In the genomic region with DNA sequence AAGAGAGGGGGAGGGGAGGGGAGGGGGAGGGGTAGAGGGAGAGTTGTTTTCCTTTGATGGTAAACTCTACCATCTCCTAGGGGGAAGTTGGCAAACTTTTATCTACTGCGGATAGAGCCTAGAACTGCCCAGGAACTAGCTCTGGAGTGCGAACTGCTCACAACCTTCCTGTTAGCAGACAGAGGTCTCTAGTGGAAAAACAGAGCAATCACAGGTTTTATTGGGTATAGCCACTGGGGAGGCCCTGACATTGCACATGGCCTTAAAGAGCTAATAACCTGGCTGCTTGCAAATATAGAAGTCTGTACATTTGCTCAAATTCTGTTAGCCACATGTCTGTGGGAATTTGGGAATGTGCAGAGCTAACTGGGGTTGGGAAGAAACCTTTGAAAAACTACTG, we compare ENCODE assay signal across 9 mouse cellular contexts.
DNase-seq lines count a peak whose midpoint lies in the region; ATAC-seq and TF ChIP-seq lines count a peak whose summit lies in the region.
"Had no signal": no experiment of that assay in that cellular context is flagged by ENCODE, and none has a peak within 500 bp of the region (broad histone marks: within the 10 kb centered on the region; RNA-seq: fewer than 3 reads in every experiment).

No protein-coding gene starts in this region.

- TF ChIP-seq EP300 in CH12.LX (IDR thresholded peaks at IDR 0.05; ENCODE audit: low read length) = no peak

- H3K4me3 ChIP-seq in heart, embryonic 11.5 days (ENCODE audit: low read depth, low read length) = no peak overlapping the region
- H3K4me3 ChIP-seq in CH12.LX (replicated peaks in 1 of 3; ENCODE audit: low read depth in 2 of 3, low read length in 2 of 3, poor library complexity in 1 of 3) = no peak overlapping the region
- no peak overlapping the region for H3K4me3 ChIP-seq in limb, embryonic 12.5 days (replicated peaks)
- H3K4me3 ChIP-seq in neural tube, embryonic 15.5 days (replicated peaks) = no peak overlapping the region

- H3K27me3 ChIP-seq in heart, embryonic 11.5 days (ENCODE audit: control insufficient read depth, insufficient read depth, low read length) = no peaks in the 10 kb centered on the region
- H3K27me3 ChIP-seq in CH12.LX (replicated peaks) = no peaks in the 10 kb centered on the region
- no peaks in the 10 kb centered on the region for H3K27me3 ChIP-seq in limb, embryonic 12.5 days
- no peaks in the 10 kb centered on the region for H3K27me3 ChIP-seq in neural tube, embryonic 15.5 days (replicated peaks)

- ATAC-seq in heart, embryonic 11.5 days (replicated peaks; ENCODE audit: insufficient number of reproducible peaks, low FRiP score, low TSS enrichment) = no peak
- peak; percentile 79 for ATAC-seq in limb, embryonic 12.5 days (ENCODE audit: insufficient number of reproducible peaks, insufficient read depth, low FRiP score, low TSS enrichment, low read depth)
- no peak for ATAC-seq in neural tube, embryonic 15.5 days (ENCODE audit: low FRiP score)

- DNase-seq in heart, adult 8-10 months (ENCODE audit: low spot score) = peak; percentile 11
- DNase-seq in CH12.LX (ENCODE audit: extremely low read depth) = peak; percentile 15
- DNase-seq in c-Kit-positive CD71-negative TER-119-negative erythroid progenitor cells, embryonic 14.5 days (ENCODE audit: low read depth) = peak; percentile 3
- DNase-seq in layer of hippocampus, postnatal 14 days (ENCODE audit: low spot score in 2 of 2) = no peak
- no peak for DNase-seq in retina, embryonic 14.5 days (ENCODE audit: low spot score)
- DNase-seq: cerebellum, adult 18-20 months had no signal

- H3K4me1 ChIP-seq in heart, embryonic 11.5 days (ENCODE audit: control insufficient read depth, insufficient read depth, low read length) = 0 out of 2 replicates have a peak, but pooled peaks cover 4% of the 10 kb centered on the region
- H3K4me1 ChIP-seq in CH12.LX (ENCODE audit: control insufficient read depth in 1 of 2, insufficient read depth in 2 of 2) = peaks cover 2 to 3% of the 10 kb centered on the region in 2 experiments; a peak in 1 of 4 replicates
- H3K4me1 ChIP-seq in limb, embryonic 12.5 days (replicated peaks) = peaks cover 19% of the 10 kb centered on the region
- no peaks in the 10 kb centered on the region for H3K4me1 ChIP-seq in neural tube, embryonic 15.5 days

- TF ChIP-seq CTCF in CH12.LX (conservative IDR thresholded peaks at IDR 0.05 in 1 of 2, IDR thresholded peaks at IDR 0.05 in 1 of 2; ENCODE audit: low read depth in 2 of 2, low read length in 2 of 2) = peak in 1 of 2 experiments; percentile 41; a peak in 2 of 4 replicates

- H3K4me2 ChIP-seq in heart, embryonic 11.5 days = no peak overlapping the region
- H3K4me2 ChIP-seq in CH12.LX (ENCODE audit: insufficient read depth, low read depth, poor library complexity, severe bottlenecking) = no peak overlapping the region
- no peak overlapping the region for H3K4me2 ChIP-seq in limb, embryonic 12.5 days
- no peak overlapping the region for H3K4me2 ChIP-seq in neural tube, embryonic 15.5 days

- no peaks in the 10 kb centered on the region for H3K9me3 ChIP-seq in heart, embryonic 11.5 days (replicated peaks; ENCODE audit: control insufficient read depth, low read length)
- H3K9me3 ChIP-seq in CH12.LX (replicated peaks; ENCODE audit: low read length) = no peaks in the 10 kb centered on the region
- H3K9me3 ChIP-seq in limb, embryonic 12.5 days = no peaks in the 10 kb centered on the region
- no peaks in the 10 kb centered on the region for H3K9me3 ChIP-seq in neural tube, embryonic 15.5 days (replicated peaks)

- in situ Hi-C loops in CH12.LX (cut with MboI; ENCODE audit: low pct_ligation_motif_present, low pct_unique_long_range_greater_than_20kb, low sequenced_read_pairs) = no loop called here

- dilution Hi-C loops in CH12.LX (cut with MboI; ENCODE audit: extremely low pct_ligation_motif_present, extremely low pct_unique_long_range_greater_than_20kb, low sequenced_read_pairs) = no loop called here

- no peak for TF ChIP-seq POLR2A in CH12.LX (IDR thresholded peaks at IDR 0.05; ENCODE audit: low read depth, low read length)

- WGBS in heart, embryonic 11.5 days (ENCODE audit: insufficient replicate concordance) = 28% methylated on average over 2 of the region's 2 CpGs
- WGBS in limb, embryonic 12.5 days = 18% methylated on average over 2 of the region's 2 CpGs
- 45% methylated on average over 2 of the region's 2 CpGs for WGBS in neural tube, embryonic 15.5 days

- H3K79me2 ChIP-seq in CH12.LX (replicated peaks; ENCODE audit: control insufficient read depth, extremely low read depth, insufficient read depth, poor library complexity, severe bottlenecking) = no peaks in the 10 kb centered on the region

- TF ChIP-seq RAD21 in CH12.LX (IDR thresholded peaks at IDR 0.05; ENCODE audit: low read depth, low read length) = peak; percentile 51

- no peak overlapping the region for H3K9ac ChIP-seq in heart, embryonic 11.5 days (ENCODE audit: low read depth, low read length)
- no peak overlapping the region for H3K9ac ChIP-seq in CH12.LX (ENCODE audit: insufficient read depth, low read depth)
- no peak overlapping the region for H3K9ac ChIP-seq in limb, embryonic 12.5 days (replicated peaks)
- no peak overlapping the region for H3K9ac ChIP-seq in neural tube, embryonic 15.5 days (replicated peaks)

- H3K36me3 ChIP-seq in heart, embryonic 11.5 days (ENCODE audit: control insufficient read depth, insufficient read depth, low read length) = no peaks in the 10 kb centered on the region
- no peaks in the 10 kb centered on the region for H3K36me3 ChIP-seq in CH12.LX (replicated peaks in 1 of 2; ENCODE audit: control insufficient read depth in 1 of 2, insufficient read depth in 1 of 2, low read length in 1 of 2)
- no peaks in the 10 kb centered on the region for H3K36me3 ChIP-seq in limb, embryonic 12.5 days
- no peaks in the 10 kb centered on the region for H3K36me3 ChIP-seq in neural tube, embryonic 15.5 days

- no peak overlapping the region for H3K27ac ChIP-seq in heart, embryonic 11.5 days (ENCODE audit: low read depth, low read length)
- H3K27ac ChIP-seq in CH12.LX (ENCODE audit: insufficient read depth, low read depth) = no peak overlapping the region
- H3K27ac ChIP-seq in limb, embryonic 12.5 days = peak overlapping the region; percentile 69
- H3K27ac ChIP-seq in neural tube, embryonic 15.5 days (replicated peaks) = no peak overlapping the region

TF ChIP-seq in CH12.LX, 34 proteins besides CTCF, POLR2A, EP300 and RAD21:
- no peak for TF ChIP-seq TBP (conservative IDR thresholded peaks at IDR 0.05; ENCODE audit: low read depth, low read length)
- peak; percentile 16; the same call in 1 of the 2 replicates for TF ChIP-seq SMC3 (IDR thresholded peaks at IDR 0.05; ENCODE audit: low read depth, low read length)
- no peak for TF ChIP-seq USF2 (conservative IDR thresholded peaks at IDR 0.05; ENCODE audit: low read depth, low read length)
- no peak for TF ChIP-seq ELF1 (IDR thresholded peaks at IDR 0.05; ENCODE audit: low read depth, low read length)
- no peak for TF ChIP-seq ETS1 (conservative IDR thresholded peaks at IDR 0.05; ENCODE audit: low read depth, low read length)
- TF ChIP-seq MEF2A (IDR thresholded peaks at IDR 0.05; ENCODE audit: borderline replicate concordance, low read depth, low read length) = no peak
- no peak for TF ChIP-seq MYC (IDR thresholded peaks at IDR 0.05; ENCODE audit: low read depth, low read length)

Comparison
In these comparisons a context has a peak if more than half of its experiments do, and no peak if none do; other contexts are left out.
1. DNase-seq: peak in heart, adult 8-10 months (single experiment), CH12.LX (single experiment) and c-Kit-positive CD71-negative TER-119-negative erythroid progenitor cells, embryonic 14.5 days (single experiment); none in layer of hippocampus, postnatal 14 days (0 of 2) and retina, embryonic 14.5 days (single experiment).